8 mouse cellular contexts compared by ENCODE assay signal in the genomic region with DNA sequence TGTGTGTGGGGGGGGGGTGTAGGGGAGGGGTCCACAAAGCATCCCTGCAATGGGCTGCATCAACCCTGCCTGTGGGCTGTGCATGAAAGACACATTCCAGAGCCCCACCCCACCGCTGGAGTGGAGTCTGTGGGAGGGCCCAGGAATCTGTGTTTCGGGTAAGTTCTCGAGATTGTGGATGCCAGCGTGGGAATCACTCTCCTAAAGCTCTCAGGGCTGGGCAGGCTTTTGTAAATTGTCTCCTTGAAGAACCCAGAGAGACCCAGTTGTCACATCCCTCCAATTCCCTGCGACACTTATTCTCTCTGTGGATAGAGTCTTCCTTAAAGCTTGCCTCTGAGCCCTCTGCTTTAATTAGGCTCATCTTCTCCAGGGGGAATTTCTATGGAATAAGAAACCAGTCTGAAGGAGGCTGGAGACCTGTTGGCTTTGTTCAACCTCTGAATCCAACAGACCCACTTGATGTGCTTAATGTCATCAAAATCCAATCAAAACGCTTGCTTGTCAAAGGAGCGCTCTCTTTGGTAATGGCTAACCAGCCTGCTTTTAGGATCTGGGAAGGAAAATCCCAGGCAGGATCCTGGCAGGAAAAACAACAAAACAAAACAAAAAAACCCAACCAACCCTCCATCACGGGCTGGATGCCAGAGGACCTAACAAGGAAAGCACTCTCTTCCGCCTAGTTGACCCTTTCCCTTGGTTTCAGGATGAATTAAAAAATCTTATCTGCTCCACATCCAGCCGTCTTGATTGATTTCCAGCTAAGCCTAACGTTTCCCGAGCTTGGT.
DNase-seq lines count a peak whose midpoint lies in the region; ATAC-seq and TF ChIP-seq lines count a peak whose summit lies in the region.

No protein-coding gene starts in this region.

- no peaks in the 10 kb centered on the region for H3K36me3 ChIP-seq in embryonic facial prominence, embryonic 11.5 days (replicated peaks; ENCODE audit: control insufficient read depth, insufficient read depth, low read depth, low read length)
- no peaks in the 10 kb centered on the region for H3K36me3 ChIP-seq in heart, embryonic 15.5 days
- no peaks in the 10 kb centered on the region for H3K36me3 ChIP-seq in lung, postnatal 0 days (ENCODE audit: insufficient read depth, low read length)
- H3K36me3 ChIP-seq in stomach, embryonic 14.5 days (ENCODE audit: control insufficient read depth, insufficient read depth, low read length), result no peaks in the 10 kb centered on the region

- peak overlapping the region; percentile 73 for H3K4me2 ChIP-seq in embryonic facial prominence, embryonic 11.5 days (ENCODE audit: low read depth, low read length)
- H3K4me2 ChIP-seq in heart, embryonic 15.5 days, result peak overlapping the region; percentile 86
- peak overlapping the region; percentile 76 for H3K4me2 ChIP-seq in lung, postnatal 0 days (replicated peaks; ENCODE audit: low read depth, low read length)
- H3K4me2 ChIP-seq in stomach, embryonic 14.5 days (replicated peaks; ENCODE audit: low read depth, low read length), result peak overlapping the region; percentile 49

- ATAC-seq in embryonic facial prominence, embryonic 11.5 days (replicated peaks; ENCODE audit: insufficient number of reproducible peaks, low FRiP score, low TSS enrichment, low read depth), result no peak; the same call in 1 of the 2 replicates
- peak; percentile 30; the same call in 1 of the 2 replicates for ATAC-seq in heart, embryonic 15.5 days (replicated peaks; ENCODE audit: insufficient number of reproducible peaks, insufficient read depth, low FRiP score, low read depth)
- peak; percentile 43 for ATAC-seq in lung, postnatal 0 days
- no peak for ATAC-seq in stomach, embryonic 14.5 days (ENCODE audit: insufficient number of reproducible peaks, insufficient read depth, low FRiP score, low read depth)

- peak overlapping the region; percentile 39; the same call in 1 of the 2 replicates for H3K4me3 ChIP-seq in embryonic facial prominence, embryonic 11.5 days (ENCODE audit: low read depth, low read length)
- H3K4me3 ChIP-seq in heart, embryonic 15.5 days, result peak overlapping the region; percentile 66
- H3K4me3 ChIP-seq in lung, postnatal 0 days (ENCODE audit: low read depth, low read length), result peak overlapping the region; percentile 50; the same call in 1 of the 2 replicates
- H3K4me3 ChIP-seq in stomach, embryonic 14.5 days (ENCODE audit: low read depth, low read length), result peak overlapping the region; percentile 34; the same call in 1 of the 2 replicates

- H3K9ac ChIP-seq in embryonic facial prominence, embryonic 11.5 days (replicated peaks; ENCODE audit: low read length), result no peak overlapping the region
- peak overlapping the region; percentile 59 for H3K9ac ChIP-seq in heart, embryonic 15.5 days
- H3K9ac ChIP-seq in lung, postnatal 0 days (replicated peaks; ENCODE audit: low read depth), result no peak overlapping the region
- no peak overlapping the region for H3K9ac ChIP-seq in stomach, embryonic 14.5 days (replicated peaks; ENCODE audit: low read depth, low read length)

- TF ChIP-seq EP300 in lung, postnatal 0 days (IDR thresholded peaks at IDR 0.05), result no peak

- 37% methylated on average over 12 of the region's 12 CpGs for WGBS in embryonic facial prominence, embryonic 11.5 days
- WGBS in heart, embryonic 15.5 days, result 33% methylated on average over 12 of the region's 12 CpGs
- WGBS in lung, postnatal 0 days, result 35% methylated on average over 12 of the region's 12 CpGs
- WGBS in stomach, embryonic 14.5 days, result 43% methylated on average over 12 of the region's 12 CpGs

- no peak overlapping the region for H3K27ac ChIP-seq in embryonic facial prominence, embryonic 11.5 days (replicated peaks; ENCODE audit: low read depth, low read length)
- H3K27ac ChIP-seq in heart, embryonic 15.5 days, result peak overlapping the region; percentile 51
- H3K27ac ChIP-seq in lung, postnatal 0 days (ENCODE audit: low read length), result no peak overlapping the region
- no peak overlapping the region for H3K27ac ChIP-seq in stomach, embryonic 14.5 days (ENCODE audit: low read length)

- no peaks in the 10 kb centered on the region for H3K9me3 ChIP-seq in embryonic facial prominence, embryonic 11.5 days (replicated peaks; ENCODE audit: control insufficient read depth, low read length)
- H3K9me3 ChIP-seq in heart, embryonic 15.5 days (replicated peaks), result no peaks in the 10 kb centered on the region
- H3K9me3 ChIP-seq in lung, postnatal 0 days (ENCODE audit: low read length), result no peaks in the 10 kb centered on the region
- no peaks in the 10 kb centered on the region for H3K9me3 ChIP-seq in stomach, embryonic 14.5 days (ENCODE audit: control insufficient read depth, low read depth, low read length)

- peak; percentile 72 for DNase-seq in R1 (ENCODE audit: low read depth, low spot score)
- DNase-seq in embryonic facial prominence, embryonic 11.5 days (ENCODE audit: low spot score), result peak; percentile 49
- DNase-seq in kidney, postnatal 14 days, result peak; percentile 79
- no peak for DNase-seq in lung, postnatal 0 days (ENCODE audit: low spot score)
- no peak for DNase-seq in spleen, postnatal 36 days (ENCODE audit: low spot score in 2 of 2)
- no peak for DNase-seq in urinary bladder, postnatal 25 days (ENCODE audit: low spot score)

- no peaks in the 10 kb centered on the region for H3K27me3 ChIP-seq in embryonic facial prominence, embryonic 11.5 days (ENCODE audit: control insufficient read depth, insufficient read depth, low read length)
- no peaks in the 10 kb centered on the region for H3K27me3 ChIP-seq in heart, embryonic 15.5 days
- H3K27me3 ChIP-seq in lung, postnatal 0 days (replicated peaks; ENCODE audit: insufficient read depth, low read length), result no peaks in the 10 kb centered on the region
- no peaks in the 10 kb centered on the region for H3K27me3 ChIP-seq in stomach, embryonic 14.5 days (ENCODE audit: control insufficient read depth, insufficient read depth, low read length)

- no peak for TF ChIP-seq CTCF in lung, postnatal 0 days (IDR thresholded peaks at IDR 0.05)

- H3K4me1 ChIP-seq in embryonic facial prominence, embryonic 11.5 days (ENCODE audit: control insufficient read depth, insufficient read depth, low read length), result peaks cover 4% of the 10 kb centered on the region; the same call in 1 of the 2 replicates
- peaks cover 52% of the 10 kb centered on the region for H3K4me1 ChIP-seq in heart, embryonic 15.5 days (replicated peaks)
- H3K4me1 ChIP-seq in lung, postnatal 0 days (ENCODE audit: insufficient read depth, low read depth, low read length), result no peaks in the 10 kb centered on the region
- peaks cover 7% of the 10 kb centered on the region; the same call in 1 of the 2 replicates for H3K4me1 ChIP-seq in stomach, embryonic 14.5 days (ENCODE audit: control insufficient read depth, insufficient read depth, low read length)

Comparison
In these comparisons a context has a peak if more than half of its experiments do, and no peak if none do; other contexts are left out.
1. DNase-seq: peak in R1 (single experiment), embryonic facial prominence, embryonic 11.5 days (single experiment) and kidney, postnatal 14 days (single experiment); none in lung, postnatal 0 days (single experiment), spleen, postnatal 36 days (0 of 2) and urinary bladder, postnatal 25 days (single experiment).
2. ATAC-seq: peak in heart, embryonic 15.5 days (single experiment) and lung, postnatal 0 days (single experiment); none in embryonic facial prominence, embryonic 11.5 days (single experiment) and stomach, embryonic 14.5 days (single experiment).
3. Peak in every context shown above with its lines, with median percentiles within 50 percentile points of each other: H3K4me2 ChIP-seq and H3K4me3 ChIP-seq.